22 mouse cellular contexts compared by ENCODE assay signal in the genomic region with DNA sequence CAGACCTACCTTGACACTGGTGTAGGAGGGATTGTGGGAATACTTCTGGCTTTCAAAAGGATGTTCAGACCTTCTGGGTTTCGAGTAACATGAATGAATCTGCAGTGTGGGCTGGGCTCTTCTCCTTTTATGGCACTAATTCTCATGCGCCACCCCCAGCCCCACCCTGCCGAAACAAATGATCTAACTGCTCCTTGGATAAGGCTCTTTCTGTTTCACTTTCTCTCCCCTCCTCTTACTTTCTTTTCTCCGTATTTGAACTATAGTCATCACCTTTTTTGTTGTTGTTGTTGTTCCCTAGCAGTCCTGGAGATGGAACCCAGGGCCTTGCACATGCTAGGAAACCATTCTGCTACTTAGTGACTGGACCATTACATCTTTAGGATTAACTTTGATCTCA. TPM values are rescaled to one million over a fixed set of nuclear protein-coding genes. Genes with fewer than 3 reads are reported as not detected.
DNase-seq lines count a peak whose midpoint lies in the region; ATAC-seq and TF ChIP-seq lines count a peak whose summit lies in the region.
"Had no signal": no experiment of that assay in that cellular context is flagged by ENCODE, and none has a peak within 500 bp of the region (broad histone marks: within the 10 kb centered on the region; RNA-seq: fewer than 3 reads in every experiment).

No protein-coding gene starts in this region.

- no peak overlapping the region for H3K4me3 ChIP-seq in intestine, embryonic 16.5 days (ENCODE audit: low read length)
- no peak overlapping the region for H3K4me3 ChIP-seq in heart, embryonic 10.5 days
- H3K4me3 ChIP-seq in cerebellum, adult 2 months (replicated peaks; ENCODE audit: insufficient read depth, low read depth, low read length), result no peak overlapping the region
- no peak overlapping the region for H3K4me3 ChIP-seq in midbrain, embryonic 14.5 days (replicated peaks; ENCODE audit: low read depth, low read length)
- H3K4me3 ChIP-seq: forebrain, embryonic 13.5 days; heart, embryonic 15.5 days; hindbrain, embryonic 13.5 days; limb, embryonic 15.5 days; midbrain, embryonic 12.5 days had no signal

- no peak overlapping the region for H3K4me2 ChIP-seq in intestine, embryonic 16.5 days (ENCODE audit: low read depth, low read length)
- no peak overlapping the region for H3K4me2 ChIP-seq in midbrain, embryonic 14.5 days (ENCODE audit: low read length)
- H3K4me2 ChIP-seq: forebrain, embryonic 13.5 days; heart, embryonic 15.5 days; hindbrain, embryonic 13.5 days; limb, embryonic 15.5 days; midbrain, embryonic 12.5 days had no signal

- no peaks in the 10 kb centered on the region for H3K27me3 ChIP-seq in intestine, embryonic 16.5 days (replicated peaks; ENCODE audit: control insufficient read depth, insufficient read depth, low read length)
- no peaks in the 10 kb centered on the region for H3K27me3 ChIP-seq in heart, embryonic 10.5 days (ENCODE audit: insufficient read depth, poor library complexity, severe bottlenecking)
- H3K27me3 ChIP-seq in cerebellum, adult 2 months (ENCODE audit: control insufficient read depth, insufficient read depth, low read length), result no peaks in the 10 kb centered on the region
- H3K27me3 ChIP-seq in midbrain, embryonic 14.5 days (ENCODE audit: control insufficient read depth, insufficient read depth, low read length), result no peaks in the 10 kb centered on the region
- H3K27me3 ChIP-seq: forebrain, embryonic 13.5 days; heart, embryonic 15.5 days; hindbrain, embryonic 13.5 days; limb, embryonic 15.5 days; midbrain, embryonic 12.5 days had no signal

- H3K9me3 ChIP-seq in intestine, embryonic 16.5 days (ENCODE audit: control insufficient read depth, low read length), result no peaks in the 10 kb centered on the region
- H3K9me3 ChIP-seq in heart, embryonic 10.5 days, result no peaks in the 10 kb centered on the region
- H3K9me3 ChIP-seq in midbrain, embryonic 14.5 days (ENCODE audit: control insufficient read depth, low read length), result no peaks in the 10 kb centered on the region
- H3K9me3 ChIP-seq: forebrain, embryonic 13.5 days; heart, embryonic 15.5 days; hindbrain, embryonic 13.5 days; limb, embryonic 15.5 days; midbrain, embryonic 12.5 days had no signal

- no peak for TF ChIP-seq POLR2A in cerebellum, adult 2 months (IDR thresholded peaks at IDR 0.05; ENCODE audit: borderline replicate concordance, insufficient read depth, low read length)

- peak; percentile 73 for DNase-seq in CD4-positive, CD25-positive, alpha-beta regulatory T cell, adult 2 months (ENCODE audit: low read depth, low spot score)
- DNase-seq in heart, embryonic 10.5 days (ENCODE audit: low spot score), result no peak
- no peak for DNase-seq in cerebellum, adult 2 months
- no peak for DNase-seq in cerebellum, postnatal 10 days
- DNase-seq in midbrain, embryonic 14.5 days, result no peak
- DNase-seq: adrenal gland, postnatal 36 days; cerebellum, postnatal 14 days; gastrocnemius, postnatal 36 days; kidney, adult 18-20 months; kidney, postnatal 10 days; liver, postnatal 0 days; lung, postnatal 14 days; right cerebral cortex, adult 18-20 months; thymus, postnatal 4 days had no signal

- H3K9ac ChIP-seq in intestine, embryonic 16.5 days (ENCODE audit: low read depth, low read length), result no peak overlapping the region
- H3K9ac ChIP-seq in midbrain, embryonic 14.5 days (replicated peaks; ENCODE audit: low read length), result no peak overlapping the region
- H3K9ac ChIP-seq: forebrain, embryonic 13.5 days; heart, embryonic 15.5 days; hindbrain, embryonic 13.5 days; limb, embryonic 15.5 days; liver, postnatal 0 days; midbrain, embryonic 12.5 days had no signal

- 52% methylated on average over 4 of the region's 4 CpGs for WGBS in intestine, embryonic 16.5 days
- 77% methylated on average over 4 of the region's 4 CpGs for WGBS in heart, embryonic 10.5 days
- WGBS in cerebellum, adult 2 months, result 87% methylated on average over 4 of the region's 4 CpGs
- WGBS in midbrain, embryonic 14.5 days, result 87% methylated on average over 4 of the region's 4 CpGs

- TF ChIP-seq CTCF in cerebellum, adult 2 months (IDR thresholded peaks at IDR 0.05; ENCODE audit: borderline replicate concordance, insufficient read depth, low read depth, low read length), result no peak

- no peaks in the 10 kb centered on the region for H3K4me1 ChIP-seq in intestine, embryonic 16.5 days (ENCODE audit: control insufficient read depth, insufficient read depth, low read length)
- peaks cover 3% of the 10 kb centered on the region; the same call in 1 of the 2 replicates for H3K4me1 ChIP-seq in heart, embryonic 10.5 days
- no peaks in the 10 kb centered on the region for H3K4me1 ChIP-seq in cerebellum, adult 2 months (ENCODE audit: control insufficient read depth, insufficient read depth, low read length)
- no peaks in the 10 kb centered on the region for H3K4me1 ChIP-seq in midbrain, embryonic 14.5 days (ENCODE audit: control insufficient read depth, insufficient read depth, low read length)
- H3K4me1 ChIP-seq: forebrain, embryonic 13.5 days; hindbrain, embryonic 13.5 days; limb, embryonic 15.5 days; midbrain, embryonic 12.5 days had no signal

- H3K27ac ChIP-seq in intestine, embryonic 16.5 days (ENCODE audit: low read length), result no peak overlapping the region
- H3K27ac ChIP-seq in heart, embryonic 10.5 days, result no peak overlapping the region
- no peak overlapping the region for H3K27ac ChIP-seq in cerebellum, adult 2 months (ENCODE audit: insufficient read depth, low read length)
- no peak overlapping the region for H3K27ac ChIP-seq in midbrain, embryonic 14.5 days (replicated peaks; ENCODE audit: low read depth, low read length)
- H3K27ac ChIP-seq: forebrain, embryonic 13.5 days; heart, embryonic 15.5 days; hindbrain, embryonic 13.5 days; limb, embryonic 15.5 days; midbrain, embryonic 12.5 days had no signal

- ATAC-seq in activated CD4-positive, CD25-positive, alpha-beta regulatory T cell, adult 4 months, result peak; percentile 83
- peak; percentile 60 for ATAC-seq in intestine, embryonic 16.5 days
- peak; percentile 87 for ATAC-seq in monocyte, adult 5-6 weeks (replicated peaks; ENCODE audit: insufficient number of reproducible peaks, low FRiP score, low TSS enrichment, poor library complexity, severe bottlenecking)
- ATAC-seq in midbrain, embryonic 14.5 days (ENCODE audit: low FRiP score, low TSS enrichment), result no peak
- ATAC-seq: forebrain, embryonic 13.5 days; liver, postnatal 0 days had no signal

- H3K36me3 ChIP-seq in intestine, embryonic 16.5 days (ENCODE audit: control insufficient read depth, insufficient read depth, low read length), result no peaks in the 10 kb centered on the region
- H3K36me3 ChIP-seq in heart, embryonic 10.5 days, result no peaks in the 10 kb centered on the region
- H3K36me3 ChIP-seq in midbrain, embryonic 14.5 days (ENCODE audit: control insufficient read depth, insufficient read depth, low read length), result no peaks in the 10 kb centered on the region
- H3K36me3 ChIP-seq: heart, embryonic 15.5 days; hindbrain, embryonic 13.5 days; limb, embryonic 15.5 days; midbrain, embryonic 12.5 days had no signal

RNA-seq across cellular contexts. Expression of a gene that starts 36.3 kb away (rescaled TPM):
- polyA plus RNA-seq in activated CD4-positive, CD25-positive, alpha-beta regulatory T cell, adult 4 months (2017; shearing (Covaris generic)), result not detected
- polyA plus RNA-seq in intestine, embryonic 16.5 days (2015; fragmentation: Nextera tagmentation; extraction: Ambion mirVana), result 0.07 TPM in 1 of 2 replicates, not detected in the other
- total RNA-seq in monocyte, adult 5-6 weeks (2017), result not detected in 3 replicates
- polyA plus RNA-seq in heart, embryonic 10.5 days (2016; fragmentation: Nextera tagmentation; extraction: Ambion mirVana), result 0.28 and 0.38 TPM in 2 replicates
- polyA plus RNA-seq in cerebellum, adult 2 months (2012; rRNA removed), result 0.05 and 0.33 TPM in 2 replicates
- 0.05 and 0.23 TPM in 2 replicates for polyA plus RNA-seq in midbrain, embryonic 14.5 days (2014; fragmentation: Nextera tagmentation; extraction: Ambion mirVana)
- total RNA-seq: adrenal gland, postnatal 36 days had no signal
- polyA plus RNA-seq: forebrain, embryonic 13.5 days; heart, embryonic 15.5 days; hindbrain, embryonic 13.5 days had no signal
